Mouse (Mus musculus): ENCODE measurements around the gene Col2a1. TPM values are rescaled to one million over a fixed set of nuclear protein-coding genes. Genes with fewer than 3 reads are reported as not detected.

The Col2a1 gene
- polyA plus RNA-seq, 2 experiments from 2014 or later, result 0.25 TPM; not detected in 1

DNA sequence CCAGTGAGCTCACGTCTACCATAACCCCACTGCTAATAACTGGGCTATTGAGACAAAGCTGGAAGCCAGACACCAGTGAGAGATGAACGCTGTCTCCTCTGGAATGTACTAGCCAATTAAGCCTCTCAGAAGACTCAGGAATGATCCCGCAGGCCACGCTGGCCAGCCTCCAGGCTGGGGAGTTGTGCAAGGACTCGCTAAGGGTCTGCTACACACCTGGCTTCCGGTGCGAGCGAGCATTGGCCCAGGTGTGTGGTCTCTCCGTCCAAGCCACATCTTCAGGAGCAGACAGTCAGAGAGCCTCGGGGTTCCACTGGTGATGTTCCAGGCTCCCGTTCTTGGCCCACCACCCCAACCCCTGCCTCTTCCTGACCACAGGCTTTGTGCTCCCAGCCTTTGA, 48.1 kb downstream of the Col2a1 start:
- no peak for ATAC-seq

- no peak for ATAC-seq
These were observed 48.8 kb downstream of the Col2a1 start for GRCm38 (mm10) chr15:97955742-97956141.

GRCm38 (mm10) chr15:97955286-97955685, 49.2 kb downstream of the Col2a1 start:
- no peak for ATAC-seq

- ATAC-seq, result no peak
These were observed 49.8 kb downstream of the Col2a1 start for GRCm38 (mm10) chr15:97954671-97955070.

GRCm38 (mm10) chr15:97952889-97953189, 51.7 kb downstream of the Col2a1 start:
- no peak for ATAC-seq

DNA sequence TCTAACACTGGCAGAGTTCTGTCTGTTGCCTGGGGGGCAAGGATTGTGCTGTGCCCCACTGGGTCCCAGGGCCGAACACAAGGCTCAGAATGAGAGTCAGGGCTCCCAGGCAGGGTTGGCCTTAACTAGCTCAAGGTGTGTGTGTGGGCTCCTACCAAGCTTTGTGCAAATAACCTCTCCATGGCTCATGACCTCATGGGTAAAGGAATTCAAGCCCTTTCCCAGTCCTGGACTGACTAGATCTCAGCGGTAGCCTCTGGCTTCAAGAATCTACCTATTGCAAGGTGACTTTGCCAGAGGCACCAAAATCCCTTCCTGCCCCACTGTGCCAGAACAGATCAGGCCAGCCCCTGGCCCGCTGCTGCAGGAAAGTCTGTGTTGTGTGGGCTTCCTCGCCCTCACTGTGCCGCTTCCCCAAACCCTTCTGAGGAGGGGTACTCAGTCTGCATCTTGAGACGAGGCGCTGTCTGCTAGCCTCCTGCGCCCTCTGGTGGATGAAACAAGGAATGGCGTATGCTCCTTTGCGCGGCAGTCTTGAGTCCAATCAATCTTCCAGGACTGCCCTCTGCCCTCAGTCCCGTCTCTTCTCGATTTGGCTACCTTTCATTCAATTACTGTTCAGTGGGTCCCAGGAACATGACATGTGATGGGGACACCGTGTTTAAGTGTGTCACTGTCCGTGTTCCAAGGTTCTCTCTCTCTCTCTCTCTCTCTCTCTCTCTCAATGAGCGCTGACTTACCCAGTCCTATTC, 52.2 kb downstream of the Col2a1 start:
- no peak for ATAC-seq

GRCm38 (mm10) chr15:97950240-97950639, 54.3 kb downstream of the Col2a1 start:
- no peak for ATAC-seq

DNA sequence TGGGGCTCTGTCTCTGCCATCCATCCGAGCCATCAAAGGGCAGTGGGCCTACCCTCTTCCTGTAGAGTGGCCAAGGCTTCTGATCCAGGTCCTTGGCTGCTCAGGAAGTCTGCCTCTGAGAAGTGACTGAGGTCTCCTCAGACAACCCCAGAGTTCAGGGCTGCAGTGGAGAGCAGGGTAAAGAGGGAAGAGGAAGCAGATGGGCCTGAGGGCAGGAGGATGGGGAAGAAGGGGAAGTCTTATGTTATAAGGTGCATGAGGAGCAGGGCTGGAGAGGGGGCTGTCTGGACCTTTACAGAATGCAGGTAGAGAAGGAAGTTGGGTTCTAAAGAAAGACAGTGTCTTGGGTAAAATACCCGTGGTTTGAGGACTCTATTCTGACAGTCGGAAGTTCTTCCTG, 54.8 kb downstream of the Col2a1 start:
- no peak for ATAC-seq

- no peak for ATAC-seq
These were observed 55.8 kb downstream of the Col2a1 start for GRCm38 (mm10) chr15:97948720-97949119.

DNA sequence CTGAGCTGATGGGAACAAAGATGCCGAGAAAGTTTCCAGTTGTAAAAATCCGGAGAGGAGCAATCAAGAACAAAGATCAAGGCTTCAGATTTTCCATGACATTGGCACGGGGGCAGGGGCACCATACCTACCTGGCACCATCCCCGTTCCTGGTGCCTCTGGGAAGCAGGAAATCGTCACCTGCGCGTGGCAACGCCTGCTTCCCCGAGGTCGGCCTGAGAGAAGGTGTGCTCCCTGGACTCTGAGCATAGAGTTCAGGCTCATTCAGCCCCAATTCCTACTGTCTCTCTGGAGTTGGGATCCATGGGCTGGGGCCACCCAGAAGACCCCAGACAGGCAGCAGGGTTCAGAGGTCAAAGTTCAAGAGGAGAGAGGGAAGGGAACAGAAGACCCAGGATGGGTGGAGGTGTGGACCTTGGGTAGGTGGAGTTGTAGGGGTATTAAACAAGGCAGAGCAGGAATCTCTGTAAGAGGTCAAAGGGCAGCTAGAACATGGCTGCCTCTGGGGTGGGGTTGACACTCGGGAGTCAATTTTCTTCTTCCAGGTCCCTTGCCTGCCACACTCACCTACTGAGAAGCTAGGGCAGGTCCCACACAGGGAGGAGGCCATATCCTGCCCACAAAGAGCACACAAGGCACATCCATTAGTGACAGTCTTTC, 58.7 kb downstream of the Col2a1 start:
- ATAC-seq, result no peak

- no peak for ATAC-seq
These were observed 59.4 kb downstream of the Col2a1 start for GRCm38 (mm10) chr15:97944919-97945574.

- no peak for ATAC-seq
These were observed 61.1 kb downstream of the Col2a1 start for GRCm38 (mm10) chr15:97943356-97943755.

- no peak for ATAC-seq
These were observed 62.0 kb downstream of the Col2a1 start for GRCm38 (mm10) chr15:97942538-97942937.

DNA sequence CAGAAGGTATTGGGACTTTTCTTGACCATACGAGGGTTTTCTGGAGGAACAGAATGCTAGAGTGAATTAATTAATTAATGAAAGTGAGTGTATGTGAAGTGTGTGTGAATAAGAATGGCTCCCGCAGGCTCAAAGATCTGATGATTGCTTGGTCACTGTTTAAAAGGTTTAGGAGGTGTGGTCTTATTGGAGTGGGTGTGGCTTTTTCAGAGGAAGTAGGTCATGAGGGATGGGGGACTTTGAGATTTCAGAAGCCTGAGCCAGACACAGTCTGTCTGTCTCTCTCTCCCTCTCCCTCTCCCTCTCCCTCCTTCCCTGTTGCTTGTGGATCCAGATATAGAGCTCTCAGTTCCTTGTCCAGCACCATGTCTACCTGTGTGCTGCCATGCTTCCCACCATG, 63.2 kb downstream of the Col2a1 start:
- ATAC-seq, result no peak

- ATAC-seq, result no peak
These were observed 64.4 kb downstream of the Col2a1 start for GRCm38 (mm10) chr15:97940088-97940487.

DNA sequence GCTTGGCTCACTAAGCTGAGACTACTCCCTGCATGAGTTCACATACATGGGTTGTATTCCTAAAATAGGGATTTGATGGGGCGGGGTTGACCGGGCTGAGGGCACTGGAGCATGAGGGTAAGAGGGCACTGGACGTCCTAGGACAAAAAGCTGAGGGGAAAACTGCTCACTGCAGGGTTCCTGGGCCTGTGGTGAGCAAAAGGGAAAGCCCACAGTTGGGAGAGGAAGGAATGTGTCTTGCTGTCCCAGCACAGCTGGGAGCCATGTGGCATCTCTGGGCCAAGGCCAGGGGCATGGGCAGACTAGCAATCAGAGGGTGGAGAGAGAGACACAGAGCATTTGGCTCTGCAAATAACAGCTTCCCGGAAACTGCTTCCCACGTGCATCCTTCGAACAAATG, 65.9 kb downstream of the Col2a1 start:
- ATAC-seq, result no peak

DNA sequence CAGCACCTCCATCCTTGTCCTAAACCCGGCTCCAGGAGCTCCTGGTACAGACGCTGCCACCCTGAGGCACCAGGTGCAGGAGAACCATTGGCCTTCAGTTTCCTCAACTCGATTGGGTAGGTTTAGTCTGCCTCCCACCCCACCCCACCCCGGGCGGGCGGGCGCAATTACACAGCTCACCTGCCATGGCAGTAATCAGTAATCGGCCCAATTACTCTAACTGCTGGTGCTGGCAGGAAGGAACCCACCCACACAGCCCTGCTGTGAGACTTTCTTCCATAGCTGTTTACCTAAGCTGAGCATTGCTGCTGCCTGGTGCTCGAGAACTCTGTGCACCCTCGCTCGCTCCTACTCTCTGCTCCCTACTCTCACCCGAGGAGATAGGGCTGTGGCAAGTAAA, 72.1 kb downstream of the Col2a1 start:
- no peak for ATAC-seq

- no peak for ATAC-seq
These were observed 75.2 kb downstream of the Col2a1 start for GRCm38 (mm10) chr15:97929259-97929824.

DNA sequence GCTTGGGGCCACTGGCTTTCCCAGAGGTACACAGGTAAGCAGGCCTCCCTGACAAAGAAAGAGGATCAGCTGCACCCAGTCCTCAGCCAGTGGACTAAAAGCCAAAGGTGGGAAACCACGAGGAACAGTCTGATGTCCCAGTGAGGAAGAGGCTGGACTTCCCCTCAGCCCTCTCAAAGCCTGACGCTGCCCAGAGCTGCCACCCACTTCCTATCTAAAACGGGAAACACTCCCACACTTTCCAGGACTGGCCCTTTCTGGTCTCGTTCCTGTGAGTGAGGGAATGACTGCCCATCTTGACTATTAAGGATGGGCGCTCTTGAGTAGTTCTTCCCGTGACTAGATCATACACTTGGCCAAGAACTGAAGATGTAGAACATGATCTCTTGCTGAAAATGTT, 76.7 kb downstream of the Col2a1 start:
- ATAC-seq, result no peak

- no peak for ATAC-seq
These were observed 77.5 kb downstream of the Col2a1 start for GRCm38 (mm10) chr15:97927018-97927417.

Measured in activated CD4-positive, CD25-positive, alpha-beta regulatory T cell, adult 4 months (primary cell).